Mouse (Mus musculus) liver, adult 2 months (tissue): ENCODE data around the gene Slc32a1.

Source experiments
- CTCF ChIP-seq: fragments of 200-500 bp; IDR thresholded peaks from 2 replicates; pipeline ENCODE4 v1.5.1; 2011; ENCODE audit warnings: low read depth, low read length, control low read depth
- POLR2A ChIP-seq: fragments of 200-500 bp; IDR thresholded peaks from 2 replicates; pipeline ENCODE4 v1.6.1; 2011; ENCODE audit warnings: low read length, control low read depth; ENCODE audit not compliant: insufficient read depth; ENCODE audit errors: extremely low read depth

GRCm38 (mm10) chr2:158655806-158656205 is 45.2 kb downstream of the Slc32a1 start:
- TF ChIP-seq POLR2A (no peak), CTCF (no peak)
